Mouse (Mus musculus) ES-E14 (cell line): ENCODE results near the gene Mkrn1.

ENCODE experiments used
- CHD2 ChIP-seq: IDR thresholded peaks from 2 replicates; pipeline ENCODE4 v1.6.1; 2014; ENCODE audit warnings: mild to moderate bottlenecking, low read depth, low read length, inconsistent platforms
- HCFC1 ChIP-seq: IDR thresholded peaks from 2 replicates; pipeline ENCODE4 v1.6.1; 2012; ENCODE audit warnings: low read length, inconsistent platforms, borderline replicate concordance; ENCODE audit not compliant: insufficient read depth
- MAFK ChIP-seq: IDR thresholded peaks from 2 replicates; pipeline ENCODE4 v1.6.1; 2014; ENCODE audit warnings: mild to moderate bottlenecking, low read depth, low read length, inconsistent platforms; ENCODE audit not compliant: insufficient read depth
- ZNF384 ChIP-seq: IDR thresholded peaks from 2 replicates; pipeline ENCODE4 v1.6.1; 2012; ENCODE audit warnings: low read depth, low read length, inconsistent platforms

DNA sequence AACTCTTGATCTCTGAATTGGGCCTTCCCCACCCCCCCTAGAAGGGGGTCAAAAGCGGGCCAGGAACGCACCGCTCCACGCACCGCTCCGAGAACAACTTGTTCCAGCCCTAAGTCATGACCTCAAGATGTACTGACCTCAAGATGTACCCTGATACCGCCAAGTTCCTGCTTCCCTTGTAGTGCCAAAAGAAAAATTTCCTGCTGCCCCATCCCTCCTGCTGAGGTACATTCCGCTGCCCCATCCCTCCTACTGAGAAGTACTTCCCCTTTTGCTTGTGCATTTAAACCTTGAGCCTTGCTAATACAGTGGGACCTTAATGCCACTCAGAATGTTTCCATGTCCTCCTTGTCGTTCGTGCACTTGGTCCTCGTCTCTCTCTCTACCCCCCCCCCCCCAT is 10.5 kb upstream of the Mkrn1 start:
- TF ChIP-seq ZNF384 (no peak), MAFK (no peak), CHD2 (no peak), HCFC1 (no peak)
